Mouse (Mus musculus) liver, postnatal 0 days (tissue): ENCODE measurements around the gene Atp7a. TPM values are rescaled to one million over a fixed set of nuclear protein-coding genes. Genes with fewer than 3 reads are reported as not detected.
"Not testable (repeated sequence)": the region's sequence is repeated elsewhere in the genome, so short reads cannot be mapped to it uniquely, and the experiment has no call there.

ENCODE experiments used
- ATAC-seq: fragments of 200-750 bp; cut with Nextera tagmentation; 2 replicates; pipeline ENCODE4 v1.8.0; 2017; ENCODE audit warnings: mild to moderate bottlenecking, moderate library complexity
- DNase-seq: peaks from one replicate; pipeline ENCODE4 v3.0.0-alpha.2; 2016
- H3K27ac ChIP-seq: fragments of 300-500 bp; sonication (generic); 2 replicates; pipeline ENCODE4 v1.5.1; 2014; ENCODE audit warnings: antibody characterized with exemption, moderate library complexity, mild to moderate bottlenecking, low read depth
- H3K27me3 ChIP-seq: fragments of 300-500 bp; sonication (generic); 2 replicates; pipeline ENCODE4 v1.6.1; 2014; ENCODE audit warnings: low read length, control low read depth, mixed read lengths; ENCODE audit not compliant: insufficient read depth
- H3K36me3 ChIP-seq: fragments of 300-500 bp; sonication (generic); replicated peaks from 2 replicates; pipeline ENCODE4 v1.6.1; 2014; ENCODE audit warnings: mild to moderate bottlenecking, control low read depth, low read length, moderate library complexity, mixed read lengths; ENCODE audit not compliant: insufficient read depth
- H3K4me1 ChIP-seq: fragments of 300-500 bp; sonication (generic); 2 replicates; pipeline ENCODE4 v1.6.1; 2014; ENCODE audit warnings: antibody characterized with exemption, mild to moderate bottlenecking, control low read depth; ENCODE audit not compliant: insufficient read depth
- H3K4me2 ChIP-seq: fragments of 300-500 bp; sonication (generic); 2 replicates; pipeline ENCODE4 v1.6.1; 2014; ENCODE audit warnings: low read depth, mild to moderate bottlenecking, low read length, moderate library complexity, mixed read lengths
- H3K4me3 ChIP-seq: fragments of 300-500 bp; sonication (generic); 2 replicates; pipeline ENCODE4 v1.5.1; 2014; ENCODE audit warnings: low read depth, low read length
- H3K9ac ChIP-seq: fragments of 300-500 bp; sonication (generic); replicated peaks from 2 replicates; pipeline ENCODE4 v1.6.1; 2014; ENCODE audit warnings: mild to moderate bottlenecking, moderate library complexity
- H3K9me3 ChIP-seq: fragments of 300-500 bp; sonication (generic); 2 replicates; pipeline ENCODE4 v1.6.1; 2016; ENCODE audit warnings: mild to moderate bottlenecking, control low read depth, low read length, mixed read lengths
- CTCF ChIP-seq: sonication (generic); IDR thresholded peaks from 2 replicates; pipeline ENCODE4 v1.5.1; 2016; ENCODE audit warnings: antibody characterized with exemption, low read depth
- EP300 ChIP-seq: IDR thresholded peaks from 2 replicates; pipeline ENCODE4 v1.6.1; 2016; ENCODE audit warnings: antibody characterized with exemption, low read depth, mild to moderate bottlenecking
- WGBS: fragments of 180-500 bp; shearing (Covaris S2); extraction: QIAGEN DNeasy Blood & Tissue Kit; methylation state at CpG from one replicate; pipeline ENCODE4 v1.1.7; 2014; ENCODE audit not compliant: insufficient replicate concordance; 5-methylcytosine and 5-hydroxymethylcytosine counted together
- polyA plus RNA-seq: library from polyadenylated mRNA; unstranded; fragments of >200 nt; fragmentation: Nextera tagmentation; extraction: Ambion mirVana; gene quantifications from 2 replicates; pipeline ENCODE4 v1.2.1, GENCODE M21; 2015

Gene Atp7a
- 3.1 and 4.9 TPM in 2 replicates for polyA plus RNA-seq

DNA sequence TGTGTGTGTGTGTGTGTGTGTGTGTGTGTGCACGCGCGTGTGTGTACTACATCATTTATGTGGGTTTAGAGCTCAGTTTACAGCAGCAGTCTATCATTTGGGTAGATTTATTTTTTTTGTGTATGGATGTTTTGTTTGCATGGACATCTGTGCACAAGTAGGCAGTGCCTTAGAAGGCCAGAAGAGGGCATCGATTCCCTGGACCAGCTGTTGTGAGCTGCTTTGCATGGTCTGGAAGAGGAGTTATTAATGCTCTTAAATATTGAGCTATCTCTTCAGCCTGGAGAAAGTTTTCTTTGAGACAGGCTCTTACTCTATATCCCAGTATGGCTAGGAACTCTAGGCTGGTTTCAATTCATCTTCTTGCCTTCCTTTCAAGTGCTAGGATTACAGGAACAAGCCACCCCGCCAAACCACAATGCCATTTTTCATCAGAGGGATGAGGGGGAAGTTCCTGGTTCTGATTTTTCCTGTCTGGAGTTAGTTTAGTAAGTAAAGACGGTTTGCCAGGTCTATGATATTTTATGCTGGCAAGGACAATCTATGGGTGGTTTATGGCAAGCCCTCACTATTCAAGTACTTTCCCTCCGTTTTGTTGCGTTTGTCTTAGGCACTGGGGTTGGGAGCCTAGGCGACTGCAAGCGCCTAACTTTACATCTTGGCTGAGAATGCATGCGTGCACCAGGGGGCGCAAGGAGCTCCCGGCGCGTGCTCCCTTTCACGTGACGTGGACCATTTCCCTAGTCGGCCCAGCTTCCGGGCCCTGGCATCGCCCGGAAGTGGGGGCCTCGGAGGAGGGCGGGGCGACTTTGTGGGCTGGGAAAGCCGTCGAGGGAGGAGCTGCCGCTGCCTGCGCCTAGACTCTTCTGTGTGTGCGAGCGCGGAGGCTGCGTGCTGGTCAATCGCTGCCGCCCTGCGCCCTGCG, at the start of gene Atp7a:
Atp7a (plus strand) TSS at position 859 of the 925 bp plus-strand sequence.
- H3K36me3 ChIP-seq: no peaks in the 10 kb centered on the region; the same call in 1 of the 2 replicates
- peak within 1 kb of the TSS; percentile 70 for H3K4me2 ChIP-seq
- H3K4me3 ChIP-seq: peak within 1 kb of the TSS; percentile 62
- H3K27ac ChIP-seq: peak within 1 kb of the TSS; percentile 74
- ATAC-seq (peak; percentile 97), DNase-seq (peak; percentile 94)
- no peaks in the 10 kb centered on the region for H3K9me3 ChIP-seq
- peak; percentile 93 for TF ChIP-seq CTCF
- peak; percentile 45; the same call in 1 of the 2 replicates for TF ChIP-seq EP300
- H3K27me3 ChIP-seq: no peaks in the 10 kb centered on the region
- peak within 1 kb of the TSS; percentile 65 for H3K9ac ChIP-seq
- no peaks in the 10 kb centered on the region for H3K4me1 ChIP-seq
- 20% methylated on average over 36 of the region's 36 CpGs for WGBS

- 81% methylated on average over 1 of the region's 1 CpGs for WGBS
- DNase-seq: no peak
- Histone ChIP-seq H3K27ac (no peak overlapping the region), H3K27me3 (no peaks in the 10 kb centered on the region), H3K4me2 (no peak overlapping the region), H3K36me3 (peaks cover 3% of the 10 kb centered on the region; the same call in 1 of the 2 replicates), H3K9me3 (no peaks in the 10 kb centered on the region), H3K4me1 (no peaks in the 10 kb centered on the region), H3K4me3 (no peak overlapping the region), H3K9ac (no peak overlapping the region)
- TF ChIP-seq EP300 (no peak), CTCF (no peak)
- no peak for ATAC-seq
These were observed 25.5 kb upstream of the Atp7a start for GRCm38 (mm10) chrX:106001605-106002004.

DNA sequence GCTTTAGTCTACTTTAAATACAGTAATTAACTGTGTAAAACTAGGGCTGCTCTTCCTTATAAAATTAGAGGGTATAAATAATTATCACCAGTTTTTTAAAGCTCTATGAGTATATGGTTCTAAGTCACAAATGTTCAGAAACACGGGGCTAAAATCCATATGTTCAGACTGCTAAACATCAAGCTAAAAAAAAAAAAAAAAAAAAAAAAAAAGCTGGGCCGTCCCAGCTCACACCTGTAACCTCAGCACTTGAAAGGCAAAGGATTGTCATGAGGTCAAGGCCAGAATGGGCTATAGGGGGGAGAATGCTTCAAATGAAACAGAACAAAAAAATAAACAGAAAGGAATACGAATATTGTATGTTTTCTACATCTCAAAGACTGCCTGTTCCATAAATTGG, 16.3 kb upstream of the Atp7a start:
- Histone ChIP-seq H3K4me3 (peak overlapping the region; percentile 71), H3K4me2 (peak overlapping the region; percentile 72), H3K27ac (peak overlapping the region; percentile 94), H3K9me3 (no peaks in the 10 kb centered on the region), H3K4me1 (peaks cover 8% of the 10 kb centered on the region), H3K9ac (peak overlapping the region; percentile 74), H3K36me3 (no peaks in the 10 kb centered on the region), H3K27me3 (no peaks in the 10 kb centered on the region)
- DNase-seq: no peak
- no peak for ATAC-seq
- 16% methylated on average over 3 of the region's 3 CpGs for WGBS
- no peak for TF ChIP-seq CTCF
- no peak for TF ChIP-seq EP300

GRCm38 (mm10) chrX:106011465-106012159, 15.5 kb upstream of the Atp7a start, which contains the start of gene Magt1:
TSS of gene Magt1 (minus strand) at chrX:106011906.
- DNase-seq (peak; percentile 89), ATAC-seq (peak; percentile 95)
- peak within 1 kb of the TSS; percentile 74 for H3K9ac ChIP-seq
- peak within 1 kb of the TSS; percentile 73 for H3K4me2 ChIP-seq
- no peaks in the 10 kb centered on the region for H3K27me3 ChIP-seq
- no peaks in the 10 kb centered on the region for H3K36me3 ChIP-seq
- peak within 1 kb of the TSS; percentile 71 for H3K4me3 ChIP-seq
- peak within 1 kb of the TSS; percentile 94 for H3K27ac ChIP-seq
- TF ChIP-seq CTCF (no peak), EP300 (0 out of 2 replicates have a peak, but pooled peaks have one; percentile 51)
- H3K4me1 ChIP-seq: peaks cover 8% of the 10 kb centered on the region
- no peaks in the 10 kb centered on the region for H3K9me3 ChIP-seq
- WGBS: 11% methylated on average over 45 of the region's 45 CpGs

DNA sequence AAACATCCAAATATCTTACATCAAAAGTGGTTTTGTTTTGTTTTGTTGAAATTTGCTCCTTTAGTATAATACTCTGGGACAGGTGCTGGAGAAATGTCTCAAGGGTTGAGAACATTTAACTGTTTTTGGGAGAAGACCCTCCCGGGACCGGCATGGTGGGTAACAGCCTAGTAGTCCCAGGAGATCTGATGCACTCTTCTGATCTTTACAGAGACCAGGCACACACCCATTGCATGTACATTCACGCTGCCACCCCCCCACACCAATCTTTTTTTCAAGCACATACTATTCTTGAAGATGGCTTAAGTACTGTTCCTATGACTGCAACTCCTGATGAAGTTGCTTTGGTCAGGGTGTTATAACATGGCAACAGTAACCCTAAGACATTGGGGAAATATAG, 14.5 kb upstream of the Atp7a start:
- Histone ChIP-seq H3K4me2 (peak overlapping the region; percentile 73), H3K27ac (peak overlapping the region; percentile 87), H3K9ac (peak overlapping the region; percentile 57), H3K9me3 (no peaks in the 10 kb centered on the region), H3K36me3 (no peaks in the 10 kb centered on the region), H3K27me3 (no peaks in the 10 kb centered on the region), H3K4me3 (peak overlapping the region; percentile 71), H3K4me1 (peaks cover 8% of the 10 kb centered on the region)
- DNase-seq: no peak
- no peak for ATAC-seq
- no peak for TF ChIP-seq EP300
- TF ChIP-seq CTCF: no peak
- WGBS: 53% methylated on average over 3 of the region's 3 CpGs

DNA sequence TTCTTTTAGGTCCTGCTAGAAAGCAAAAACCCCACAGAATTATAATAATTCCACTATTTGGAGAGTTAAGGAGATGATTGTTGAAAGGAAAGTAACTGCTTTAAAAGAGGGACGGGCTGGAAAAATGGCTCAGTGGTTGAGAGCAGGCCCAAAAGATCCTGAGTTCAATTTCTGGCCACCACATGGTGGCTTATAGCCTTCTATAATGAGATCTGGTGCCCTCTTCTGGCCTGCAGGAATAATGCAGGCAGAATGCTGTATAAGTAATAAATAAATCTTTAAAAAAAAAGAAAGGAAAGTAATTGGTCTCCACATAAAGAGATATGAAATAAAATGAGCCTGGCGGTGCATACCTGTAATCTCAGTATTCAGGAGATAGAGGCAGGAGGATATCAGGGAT, 13.9 kb upstream of the Atp7a start:
- DNase-seq (peak; percentile 49), ATAC-seq (no peak)
- H3K27me3 ChIP-seq: no peaks in the 10 kb centered on the region
- 19% methylated on average over 2 of the region's 2 CpGs for WGBS
- peaks cover 8% of the 10 kb centered on the region for H3K4me1 ChIP-seq
- H3K4me2 ChIP-seq: no peak overlapping the region
- H3K9ac ChIP-seq: no peak overlapping the region
- H3K9me3 ChIP-seq: no peaks in the 10 kb centered on the region
- peak; percentile 76 for TF ChIP-seq CTCF
- TF ChIP-seq EP300: no peak
- no peak overlapping the region for H3K27ac ChIP-seq
- H3K36me3 ChIP-seq: no peaks in the 10 kb centered on the region
- no peak overlapping the region for H3K4me3 ChIP-seq

DNA sequence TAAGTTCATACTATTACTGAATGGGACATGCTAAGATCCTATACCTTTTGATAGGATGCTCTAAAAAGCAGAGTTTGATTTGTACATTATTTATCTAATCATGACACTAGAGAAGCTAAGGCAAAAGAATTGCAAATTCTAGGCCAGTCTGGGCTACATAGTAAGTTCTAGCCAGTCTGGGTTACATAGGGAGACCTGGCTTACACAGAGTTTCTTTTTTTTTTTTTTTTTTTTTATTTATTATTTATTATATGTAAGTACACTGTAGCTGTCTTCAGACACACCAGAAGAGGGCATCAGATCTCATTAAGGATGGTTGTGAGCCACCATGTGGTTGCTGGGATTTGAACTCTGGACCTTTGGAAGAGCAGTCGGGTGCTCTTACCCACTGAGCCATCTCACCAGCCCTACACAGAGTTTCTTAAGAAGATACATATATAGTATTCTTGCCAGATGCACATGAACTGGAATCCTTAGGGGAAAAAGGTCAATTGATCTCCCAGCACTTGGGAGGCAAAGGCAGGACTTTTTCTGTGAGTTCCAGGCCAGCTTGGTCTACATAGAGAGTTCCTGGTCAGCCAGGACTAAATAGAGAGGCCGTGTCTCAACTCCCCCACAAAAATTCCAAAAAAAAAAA, 12.2 kb upstream of the Atp7a start:
- H3K4me1 ChIP-seq, H3K27me3 ChIP-seq, ATAC-seq, H3K36me3 ChIP-seq, H3K9ac ChIP-seq, DNase-seq, H3K9me3 ChIP-seq: not testable (repeated sequence)
- WGBS: 62% methylated on average over 2 of the region's 2 CpGs
- H3K4me3 ChIP-seq: peak overlapping the region; percentile 69; the same call in 1 of the 2 replicates
- H3K27ac ChIP-seq: peak overlapping the region; percentile 94; the same call in 1 of the 2 replicates
- peak overlapping the region; percentile 54 for H3K4me2 ChIP-seq
